Mouse (Mus musculus) cerebellum, adult 8-10 months (tissue): ENCODE results near the gene Akap8l.
A peak's percentile ranks its signal among the peaks of the same experiment; 100 is the strongest.

Experiments
- DNase-seq: peaks from one replicate; pipeline ENCODE4 v3.0.0; 2022

Akap8l gene

DNA sequence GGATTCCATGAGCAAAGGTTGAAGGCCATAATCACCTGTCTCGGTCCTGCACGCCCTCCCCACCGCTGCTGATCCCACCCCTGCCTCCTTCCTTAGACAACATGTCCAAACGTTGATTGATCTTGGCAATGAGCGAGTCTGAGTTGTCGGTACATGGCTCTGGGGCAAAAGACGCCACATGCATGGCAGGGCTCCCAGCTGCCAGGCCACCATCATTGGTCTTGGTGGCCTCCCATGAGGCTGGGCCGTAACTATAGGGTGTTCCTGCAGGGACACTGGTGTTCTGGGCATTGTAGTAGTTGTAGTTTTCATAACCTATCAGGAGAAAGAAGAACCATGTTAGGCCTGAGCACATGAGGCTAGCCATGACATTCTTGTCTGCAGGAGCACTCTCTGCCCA, 33.4 kb downstream of the Akap8l start:
- DNase-seq, result no peak

DNA sequence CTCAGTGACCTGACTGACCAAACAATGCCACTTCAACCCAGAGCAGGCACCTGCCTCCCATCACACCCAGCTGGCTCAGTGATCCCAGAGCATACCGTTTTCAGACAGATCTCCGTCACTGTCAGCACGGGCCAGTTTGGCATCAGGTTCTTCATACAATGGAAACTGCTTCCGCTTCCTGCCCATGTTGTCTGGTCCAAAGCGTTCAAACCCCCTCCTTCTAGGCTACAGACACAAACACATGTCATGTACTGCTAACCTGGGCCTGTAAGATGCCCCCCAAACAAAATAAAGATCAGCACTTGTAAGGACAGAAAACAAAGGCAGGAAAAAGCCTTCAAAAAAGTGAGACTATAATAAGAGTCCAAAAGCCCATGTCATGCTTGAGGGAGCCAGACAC, 34.8 kb downstream of the Akap8l start:
- DNase-seq, result no peak

DNA sequence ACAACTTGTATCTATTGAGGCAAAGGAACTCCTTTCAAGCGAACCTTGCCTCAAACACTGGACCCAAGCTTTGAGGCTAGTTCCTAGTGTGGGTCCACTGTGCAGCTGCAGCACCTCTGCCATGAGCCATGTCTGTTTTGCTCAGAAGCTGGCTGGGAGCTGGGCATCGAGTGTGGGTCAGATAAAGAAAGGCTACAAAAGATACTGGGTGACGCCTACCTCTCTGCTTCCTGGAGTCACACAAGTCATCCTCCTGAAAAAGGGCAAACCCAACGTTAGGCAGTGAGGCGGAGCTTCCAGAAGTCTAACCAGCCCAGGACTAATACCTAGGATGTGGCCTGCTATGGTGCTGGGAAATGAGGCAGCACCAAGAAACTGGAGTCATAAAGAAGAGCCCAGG, 36.5 kb downstream of the Akap8l start:
- DNase-seq, result no peak

DNA sequence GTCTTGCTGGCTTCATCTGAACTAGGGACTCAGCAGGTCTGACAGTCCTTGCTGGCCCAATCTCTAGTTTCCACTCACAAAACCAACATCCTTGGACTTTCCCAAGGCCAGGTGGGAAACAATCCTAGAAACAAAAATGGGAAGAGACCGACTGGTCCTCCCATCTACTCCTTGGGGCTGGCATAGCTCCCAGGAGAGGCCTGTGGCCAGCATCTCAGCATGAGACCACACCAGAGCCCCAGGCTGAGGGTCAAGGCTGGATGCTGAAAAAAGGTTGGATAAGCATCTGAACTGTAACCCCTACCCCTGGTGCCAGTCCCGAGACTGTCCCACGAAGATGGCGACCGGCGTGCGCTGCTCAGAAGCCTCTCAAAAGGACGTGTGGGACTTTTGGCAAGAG, 37.6 kb downstream of the Akap8l start:
- DNase-seq, result peak; percentile 42

DNA sequence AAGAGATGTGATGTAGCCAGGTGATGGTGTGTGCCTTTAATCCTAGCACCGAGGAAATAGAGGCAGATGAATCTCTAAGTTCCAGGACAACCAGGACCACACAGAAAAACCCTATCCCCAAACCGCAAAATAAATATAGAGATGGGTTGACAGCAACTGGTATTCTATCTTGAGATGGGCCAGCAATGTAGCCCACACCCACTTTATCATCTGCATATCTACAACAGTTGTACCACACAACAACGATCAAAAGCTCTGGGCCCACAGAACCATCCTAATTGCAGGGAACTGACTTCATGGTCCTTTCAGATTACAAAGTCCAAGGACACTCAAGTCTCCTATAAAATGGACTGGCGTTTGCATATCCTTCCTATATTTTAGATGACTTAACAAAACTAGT, 42.4 kb downstream of the Akap8l start:
- DNase-seq, result no peak

DNA sequence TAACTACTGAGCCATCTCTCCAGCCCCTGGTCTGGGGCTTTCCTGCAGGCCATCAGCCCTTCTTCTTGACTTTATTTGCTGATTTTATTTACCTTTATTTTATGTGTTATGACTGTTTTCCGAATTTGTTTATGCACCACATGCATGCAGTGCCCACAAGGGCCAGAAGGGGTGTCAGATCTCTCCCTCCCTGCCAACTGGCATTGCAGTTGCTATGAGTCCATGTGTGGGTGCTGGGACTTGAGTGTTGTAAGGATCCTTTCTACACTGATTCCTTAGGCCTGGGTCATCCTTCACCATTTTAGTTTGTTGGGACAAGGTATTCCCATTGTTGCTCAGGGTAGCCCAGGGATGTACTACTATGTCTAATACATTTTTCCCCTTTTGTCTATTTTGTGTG, 52.3 kb downstream of the Akap8l start:
- no peak for DNase-seq

DNA sequence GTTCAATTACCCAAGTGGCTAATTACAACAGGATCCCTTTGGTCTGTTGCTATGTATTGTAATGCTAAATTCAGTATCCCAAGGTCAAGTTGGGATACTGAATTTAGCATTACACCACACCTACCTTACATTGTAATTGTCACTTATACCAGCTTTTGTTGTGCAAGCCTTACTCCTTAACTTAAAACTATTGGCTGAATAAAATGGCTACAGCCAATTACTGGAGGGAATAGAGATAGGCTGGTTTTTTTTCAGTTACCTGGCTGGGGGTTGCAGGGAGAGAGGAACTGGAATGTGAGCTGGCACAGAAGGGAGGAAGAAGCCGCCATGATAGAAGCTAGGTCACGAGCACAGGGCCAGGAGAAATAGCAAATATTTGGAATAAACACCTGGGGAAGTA, 54.5 kb downstream of the Akap8l start:
- DNase-seq, result no peak

DNA sequence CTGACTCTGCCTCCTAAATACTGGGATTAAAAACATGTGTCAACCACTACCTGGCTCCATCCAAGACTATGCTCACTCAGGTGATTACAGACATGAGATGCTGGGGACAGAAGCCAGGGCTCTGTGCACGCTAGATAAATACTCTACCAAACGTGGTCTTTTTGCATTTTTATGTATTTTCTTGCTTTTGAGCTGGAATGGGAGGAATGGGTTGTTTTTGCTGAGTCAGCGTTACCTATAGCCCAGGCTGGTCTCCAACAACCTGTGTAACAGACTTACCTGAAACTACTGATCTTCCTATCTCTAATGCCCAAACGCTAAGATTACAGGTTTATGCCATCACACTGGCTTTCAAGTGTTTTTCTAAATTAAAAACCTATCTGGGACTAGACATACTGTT, 55.2 kb downstream of the Akap8l start:
- DNase-seq, result no peak

DNA sequence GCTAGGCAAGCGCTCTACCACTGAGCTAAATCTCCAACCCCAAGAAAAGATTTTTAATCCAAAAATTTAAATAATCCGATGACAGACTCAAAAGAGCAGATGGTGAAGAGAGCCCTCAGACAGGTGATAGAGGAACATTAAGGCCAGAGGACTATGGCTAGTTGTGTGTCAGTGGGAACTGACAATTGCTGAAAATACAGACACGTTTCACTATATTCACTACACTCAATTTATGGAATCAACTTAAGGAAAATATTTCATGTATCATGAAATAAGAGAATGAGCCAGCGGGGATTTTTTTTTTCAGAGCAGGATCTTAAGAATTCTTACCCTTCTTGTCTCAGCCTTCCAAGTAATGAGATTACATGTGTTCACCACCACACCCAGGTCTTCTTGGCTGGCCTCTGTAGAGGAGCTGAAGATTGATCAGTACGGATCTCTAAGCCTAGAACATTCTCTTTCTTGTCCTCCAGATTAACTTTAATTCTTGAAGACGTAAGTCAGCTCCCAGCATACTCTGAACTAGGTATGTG, 65.2 kb downstream of the Akap8l start:
- no peak for DNase-seq

DNA sequence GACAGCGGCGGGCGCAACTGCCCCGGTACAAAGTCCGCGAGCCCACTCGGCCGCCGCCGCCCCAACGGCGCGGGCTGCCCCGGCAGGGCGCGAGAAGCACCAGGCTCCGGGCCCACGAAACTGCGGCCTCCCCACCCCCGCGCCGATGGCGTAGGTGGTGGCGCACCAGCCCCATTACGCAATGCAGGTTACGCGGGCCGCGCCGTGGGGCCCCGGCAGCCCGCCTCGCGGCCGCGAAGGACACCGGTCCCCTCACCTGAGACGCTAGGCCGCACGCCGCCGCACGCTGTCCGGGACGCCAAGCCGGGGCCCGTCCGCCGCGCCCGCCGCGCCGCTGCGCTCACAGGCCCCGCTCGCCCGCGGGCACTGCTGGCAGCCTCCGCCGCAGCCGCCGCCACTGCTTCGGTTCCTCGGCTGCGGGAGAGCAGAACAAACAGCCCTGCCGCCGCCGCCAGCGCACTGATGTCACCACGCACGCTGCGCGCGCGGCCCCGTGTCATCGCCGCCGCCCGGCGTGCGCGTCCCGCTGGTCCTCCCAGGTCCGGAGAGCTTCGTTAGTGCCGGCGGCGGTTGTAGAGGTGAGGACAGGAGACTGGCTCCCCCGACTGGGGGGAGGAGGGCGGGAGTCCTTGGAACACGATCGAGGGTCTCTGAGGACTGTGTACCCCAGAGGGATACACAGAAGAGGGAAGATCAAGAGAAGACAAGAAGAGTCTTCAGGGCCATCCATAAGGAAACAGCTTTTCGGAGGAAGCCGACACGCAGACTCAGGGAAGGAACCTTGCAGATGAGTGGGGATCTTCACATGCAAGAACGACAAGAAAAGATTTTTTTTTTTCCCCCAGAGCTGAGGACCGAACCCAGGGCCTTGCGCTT, 65.9 kb downstream of the Akap8l start, which contains the start of gene Brd4:
Gene Brd4, minus strand, starts transcription at position 461 of the 876 bp plus-strand sequence.
- DNase-seq, result peak; percentile 93

DNA sequence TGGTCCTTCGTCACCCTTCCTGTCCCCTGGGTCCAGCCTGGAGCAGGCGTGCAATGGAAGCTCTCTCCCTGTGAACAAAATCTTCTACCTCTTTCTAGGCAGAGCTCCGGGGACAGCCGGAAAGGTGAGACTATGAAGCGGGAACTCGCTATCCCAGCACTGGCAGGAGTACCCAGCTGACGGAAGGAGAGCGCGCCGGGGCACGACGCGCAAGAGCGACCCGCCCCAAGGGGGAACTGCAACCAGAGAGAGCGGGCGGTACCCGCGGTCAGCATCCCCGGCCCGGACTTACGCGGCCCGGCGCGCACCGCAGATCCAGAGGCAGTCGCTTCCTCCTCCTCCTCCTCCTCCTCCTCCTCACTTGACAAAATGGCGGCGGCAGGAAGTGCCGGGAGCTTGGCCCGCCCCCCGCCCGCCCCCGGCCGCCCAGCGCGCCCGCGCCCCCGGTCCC, 66.6 kb downstream of the Akap8l start:
- peak; percentile 52 for DNase-seq

DNA sequence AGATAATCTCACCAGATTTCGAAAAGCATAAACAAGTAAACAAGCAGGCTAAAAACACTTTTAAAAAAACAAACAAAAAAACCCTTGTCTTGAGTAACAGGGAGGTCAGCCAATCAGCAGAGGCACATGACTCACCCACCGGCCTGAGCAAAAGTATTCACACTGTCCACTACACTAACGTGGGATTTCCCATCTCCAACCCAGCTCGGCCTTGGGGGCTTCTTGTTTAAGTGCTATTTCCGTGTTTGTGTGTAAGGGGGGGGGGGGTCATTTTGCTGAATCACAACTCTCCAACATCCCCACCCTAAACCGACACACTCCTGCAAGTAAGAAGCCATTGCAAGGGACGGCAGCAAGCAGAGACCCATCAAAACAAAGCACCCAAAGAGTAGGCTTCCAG, 67.1 kb downstream of the Akap8l start:
- DNase-seq, result peak; percentile 23

DNA sequence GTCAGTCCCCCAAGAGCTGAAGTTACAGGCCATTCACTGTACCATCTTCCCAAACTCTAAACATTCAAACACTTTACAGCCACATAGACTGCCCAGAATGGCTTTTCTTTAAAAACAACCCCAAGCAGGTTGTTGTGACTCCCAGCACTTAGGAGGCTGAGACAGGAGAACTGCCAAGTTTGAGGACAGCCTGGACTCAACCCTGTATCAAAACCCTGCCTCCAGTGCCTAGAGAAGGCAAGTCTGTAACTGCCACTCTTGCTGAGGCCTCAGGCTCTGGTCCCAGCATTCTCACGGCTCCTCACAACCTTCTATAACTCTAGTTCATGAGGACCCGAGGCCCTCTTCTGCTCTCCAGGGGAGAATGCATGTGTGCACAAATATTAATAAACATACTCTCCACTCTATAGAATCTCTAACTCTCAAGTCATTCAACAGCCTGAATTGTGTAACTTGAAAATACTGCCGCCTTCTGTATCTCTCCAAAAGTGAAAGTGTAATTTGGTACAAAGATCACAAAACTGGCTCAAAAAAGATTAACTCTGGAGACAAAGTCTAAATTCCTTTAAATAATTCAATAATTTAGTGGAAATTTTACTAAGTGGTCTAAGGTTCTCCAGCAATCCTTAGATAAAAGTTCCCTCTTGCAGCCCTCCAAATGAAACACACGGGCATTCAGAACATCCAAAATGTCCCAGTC, 68.6 kb downstream of the Akap8l start:
- no peak for DNase-seq

DNA sequence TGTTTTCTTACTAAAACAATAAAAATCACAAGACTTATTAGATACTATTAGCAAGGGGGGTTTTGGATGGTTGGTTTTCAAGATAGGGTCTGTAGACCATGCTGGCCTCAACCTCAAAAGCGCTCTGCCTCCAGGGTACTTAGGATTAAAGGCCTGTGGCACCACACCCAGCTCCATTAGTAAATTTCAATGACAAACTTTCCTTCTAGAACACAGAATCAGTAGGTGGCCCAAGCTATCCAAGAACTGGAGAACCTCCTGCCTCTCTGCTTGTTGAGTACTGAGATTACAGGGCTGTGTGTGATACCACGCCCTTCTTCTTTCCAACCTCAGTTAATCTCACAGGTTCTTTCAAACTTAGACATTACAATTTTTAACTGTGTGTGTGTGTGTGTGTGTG, 69.3 kb downstream of the Akap8l start:
- DNase-seq, result no peak

DNA sequence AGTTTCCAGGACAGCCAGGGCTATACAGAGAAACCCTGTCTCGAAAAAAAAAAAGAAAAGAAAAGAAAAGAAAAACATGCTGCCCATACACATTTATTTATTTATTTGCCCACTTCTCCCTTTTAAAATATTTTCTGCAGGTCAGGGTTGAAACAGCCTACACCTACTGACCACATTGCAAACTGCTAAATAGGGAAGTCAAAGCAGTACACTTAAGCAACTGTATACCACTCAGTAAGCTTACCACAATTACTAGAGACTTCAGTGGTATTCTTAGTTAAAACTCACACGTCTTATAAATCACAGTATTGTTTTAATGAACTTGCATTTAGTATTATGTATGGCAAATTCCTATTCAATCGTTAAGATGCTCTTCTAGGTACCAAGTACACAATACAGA, 69.8 kb downstream of the Akap8l start:
- DNase-seq, result no peak

DNA sequence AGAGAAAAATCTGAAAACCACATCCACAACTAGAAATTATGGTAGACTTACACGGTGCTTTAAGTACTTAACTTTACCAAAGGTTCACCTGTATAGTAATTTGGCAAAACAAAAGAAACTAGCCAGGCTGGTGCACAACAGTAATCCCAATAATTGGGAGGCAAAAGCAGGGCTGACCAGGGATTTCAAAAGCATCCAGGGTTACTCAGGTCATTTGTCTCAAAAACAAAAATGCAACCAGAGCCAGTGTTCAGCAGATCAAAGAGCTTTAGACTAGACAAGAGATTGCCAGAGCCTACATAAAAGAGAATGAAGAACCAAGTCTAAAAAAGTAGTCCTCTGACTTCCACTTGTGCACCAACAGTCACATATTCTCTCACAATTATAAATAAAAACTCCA, 73.2 kb downstream of the Akap8l start:
- DNase-seq, result no peak

DNA sequence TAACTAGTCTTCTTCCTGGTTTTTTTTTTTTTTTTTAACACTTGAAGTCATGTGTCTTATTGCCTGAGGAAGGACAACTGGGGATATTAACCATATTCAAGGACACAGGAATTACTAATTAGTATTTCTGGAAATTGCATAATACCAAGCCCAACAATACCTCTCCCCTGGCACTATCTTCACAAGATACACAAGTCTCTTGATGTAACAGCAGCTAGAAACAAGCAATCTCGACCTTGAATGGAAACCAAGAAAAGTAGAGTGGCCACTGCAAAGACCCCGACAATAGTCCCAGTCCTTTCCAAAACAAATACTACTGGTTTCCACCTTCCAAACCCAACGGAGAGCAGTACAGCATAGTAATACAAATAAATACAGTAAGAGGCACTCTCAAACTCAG, 74.8 kb downstream of the Akap8l start:
- DNase-seq, result no peak
